Comparison of ENCODE assay signal across 10 mouse cellular contexts in the genomic region with DNA sequence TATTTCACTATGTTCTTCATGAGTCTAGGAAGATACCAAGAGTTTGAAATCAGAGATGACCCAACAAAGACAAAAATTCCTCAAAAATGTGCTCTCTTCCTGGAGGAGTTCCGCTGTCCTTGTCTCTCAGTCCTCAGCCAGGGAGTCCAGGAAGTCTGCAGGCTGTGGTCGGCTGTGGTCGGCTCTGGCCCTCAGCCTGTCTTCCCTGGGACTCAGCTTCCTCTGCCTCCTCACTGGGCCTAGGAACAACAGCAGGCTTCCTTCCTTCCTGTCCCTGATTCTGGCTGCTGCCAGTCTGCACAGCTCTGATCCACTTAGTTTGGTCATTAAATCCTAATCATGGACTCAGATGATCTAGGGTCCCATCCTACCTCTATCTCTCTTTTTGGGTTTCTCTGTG. TPM values are rescaled to one million over a fixed set of nuclear protein-coding genes. Genes with fewer than 3 reads are reported as not detected.
DNase-seq lines count a peak whose midpoint lies in the region; ATAC-seq and TF ChIP-seq lines count a peak whose summit lies in the region.
"Had no signal": no experiment of that assay in that cellular context is flagged by ENCODE, and none has a peak within 500 bp of the region (broad histone marks: within the 10 kb centered on the region; RNA-seq: fewer than 3 reads in every experiment).

No protein-coding gene starts in this region.

- no peak overlapping the region for H3K9ac ChIP-seq in liver, adult 2 months (ENCODE audit: low read depth, low read length)

- no peaks in the 10 kb centered on the region for H3K27me3 ChIP-seq in liver, adult 2 months (ENCODE audit: control insufficient read depth, insufficient read depth, low read length)
- H3K27me3 ChIP-seq: Patski had no signal

- no peak overlapping the region for H3K4me3 ChIP-seq in brown adipose tissue, adult 24 weeks (ENCODE audit: insufficient read depth, low read depth, low read length)
- H3K4me3 ChIP-seq in liver, adult 2 months (ENCODE audit: insufficient read depth, low read depth, low read length), result no peak overlapping the region
- H3K4me3 ChIP-seq in left cerebral cortex, adult 2 months, result no peak overlapping the region

- TF ChIP-seq CTCF in liver, adult 2 months (IDR thresholded peaks at IDR 0.05; ENCODE audit: low read depth, low read length), result no peak
- TF ChIP-seq CTCF in left cerebral cortex, adult 2 months (IDR thresholded peaks at IDR 0.05), result no peak

- DNase-seq in 3T3-L1 (ENCODE audit: low read depth, low spot score), result peak; percentile 26
- peak; percentile 39 for DNase-seq in heart, postnatal 4 days
- no peak for DNase-seq in liver, adult 2 months (ENCODE audit: extremely low read depth, low read depth, low spot score)
- DNase-seq in spleen, postnatal 14 days (ENCODE audit: low spot score in 2 of 2), result no peak
- DNase-seq in embryo, embryonic 10.5 days (ENCODE audit: low spot score), result no peak
- no peak for DNase-seq in left cerebral cortex, adult 2 months (ENCODE audit: extremely low spot score in 1 of 2, low spot score in 2 of 2)
- DNase-seq: embryo, embryonic 11 days had no signal

- 77% methylated on average over 3 of the region's 3 CpGs for WGBS in liver, adult 2 months

- no peaks in the 10 kb centered on the region for H3K36me3 ChIP-seq in liver, adult 2 months (ENCODE audit: control insufficient read depth, insufficient read depth, low read length)

- no peaks in the 10 kb centered on the region for H3K79me2 ChIP-seq in liver, adult 2 months (ENCODE audit: control insufficient read depth, insufficient read depth, low read length)

- peak overlapping the region; percentile 72 for H3K27ac ChIP-seq in brown adipose tissue, adult 24 weeks (replicated peaks; ENCODE audit: low read depth, low read length)
- peak overlapping the region; percentile 47 for H3K27ac ChIP-seq in liver, adult 2 months (replicated peaks; ENCODE audit: insufficient read depth, low read depth, low read length)
- no peak overlapping the region for H3K27ac ChIP-seq in left cerebral cortex, adult 2 months

- TF ChIP-seq POLR2A in liver, adult 2 months (IDR thresholded peaks at IDR 0.05; ENCODE audit: extremely low read depth, insufficient read depth, low read length), result no peak

- no peak for ATAC-seq in frontal cortex, adult (ENCODE audit: low TSS enrichment)
- ATAC-seq: Patski had no signal

- peaks cover 9% of the 10 kb centered on the region; the same call in 1 of the 2 replicates for H3K4me1 ChIP-seq in brown adipose tissue, adult 24 weeks (ENCODE audit: control insufficient read depth, insufficient read depth, insufficient read length, low read length)
- H3K4me1 ChIP-seq in liver, adult 2 months (ENCODE audit: control insufficient read depth, insufficient read depth, low read length), result no peaks in the 10 kb centered on the region

- intact Hi-C loops in left cerebral cortex, adult 2 months (cut with DNase I), result no loop called here

RNA-seq across cellular contexts. Expression of gene Bysl, which starts 44.0 kb away (rescaled TPM):
- polyA plus RNA-seq in brown adipose tissue, adult 24 weeks (2012; ENCODE audit: insufficient read depth, insufficient read length, missing spikeins), result 8.6 and 11.0 TPM in 2 replicates
- 10 to 100 TPM; 21.7 to 22.2 TPM for total RNA-seq in heart, postnatal 4 days (2021)
- 2.5 and 3.4 TPM in 2 replicates for total RNA-seq in liver, adult 2 months (2014; rRNA removed)
- 6.7 and 8.1 TPM in 2 replicates for polyA plus RNA-seq in liver, adult 2 months (2012; rRNA removed)
- 10 to 100 TPM; 18.1 to 18.8 TPM for total RNA-seq in left cerebral cortex, adult 2 months (2021)

RNA-seq across cellular contexts. Expression of gene Med20, which starts 44.1 kb away (rescaled TPM):
- polyA plus RNA-seq in brown adipose tissue, adult 24 weeks (2012; ENCODE audit: insufficient read depth, insufficient read length, missing spikeins), result 10.7 and 18.0 TPM in 2 replicates
- total RNA-seq in heart, postnatal 4 days (2021), result 10 to 100 TPM; 20.3 to 20.7 TPM
- total RNA-seq in liver, adult 2 months (2014; rRNA removed), result 14.4 and 15.0 TPM in 2 replicates
- polyA plus RNA-seq in liver, adult 2 months (2012; rRNA removed), result 15.0 and 19.4 TPM in 2 replicates
- total RNA-seq in left cerebral cortex, adult 2 months (2021), result 10 to 100 TPM; 29.3 to 33.3 TPM

RNA-seq across cellular contexts. Expression of gene Gm20517, which starts 44.1 kb away (rescaled TPM):
- 1.2 and 5.0 TPM in 2 replicates for polyA plus RNA-seq in brown adipose tissue, adult 24 weeks (2012; ENCODE audit: insufficient read depth, insufficient read length, missing spikeins)
- total RNA-seq in heart, postnatal 4 days (2021), result 1 to 10 TPM; 3.9 to 4.4 TPM
- 1.2 and 1.9 TPM in 2 replicates for total RNA-seq in liver, adult 2 months (2014; rRNA removed)
- 0.14 and 0.31 TPM in 2 replicates for polyA plus RNA-seq in liver, adult 2 months (2012; rRNA removed)
- total RNA-seq in left cerebral cortex, adult 2 months (2021), result 1 to 10 TPM; 7.1 TPM

Comparison
In these comparisons a context has a peak if more than half of its experiments do, and no peak if none do; other contexts are left out.
1. DNase-seq: peak in 3T3-L1 (single experiment) and heart, postnatal 4 days (single experiment); none in liver, adult 2 months (single experiment), spleen, postnatal 14 days (0 of 2), embryo, embryonic 10.5 days (single experiment) and left cerebral cortex, adult 2 months (0 of 2).